Mouse (Mus musculus) MEL (cell line): ENCODE results near the gene Kifc5b. TPM values are rescaled to one million over a fixed set of nuclear protein-coding genes. Genes with fewer than 3 reads are reported as not detected.
"Not testable (repeated sequence)": the region's sequence is repeated elsewhere in the genome, so short reads cannot be mapped to it uniquely, and the experiment has no call there.

ENCODE experiments used
- DNase-seq: peaks from one replicate; pipeline ENCODE4 v3.0.0; 2011; ENCODE audit warnings: low read depth, low spot score
- H3K27ac ChIP-seq: 2 replicates; pipeline ENCODE4 v1.5.1; 2012; ENCODE audit warnings: low read depth, mild to moderate bottlenecking, control low read depth, low read length, moderate library complexity; ENCODE audit not compliant: control insufficient read depth
- H3K27me3 ChIP-seq, 2 experiments: fragments of 150-350 bp in 1 of 2; sonication (generic) in 1 of 2; 2 replicates each; pipeline ENCODE4 v1.6.1; 2012; ENCODE audit warnings: low read length in 2 of 2, mild to moderate bottlenecking in 2 of 2, improper control_type of control experiment in 1 of 2, moderate library complexity in 1 of 2; ENCODE audit not compliant: insufficient read depth in 2 of 2, control insufficient read depth in 1 of 2
- H3K36me3 ChIP-seq, 2 experiments: 2 replicates each; pipeline ENCODE4 v1.6.1; 2012 to 2014; ENCODE audit warnings: low read length in 2 of 2, improper control_type of control experiment in 1 of 2, inconsistent platforms in 1 of 2, mild to moderate bottlenecking in 1 of 2; ENCODE audit not compliant: insufficient read depth in 2 of 2, control insufficient read depth in 1 of 2
- H3K4me1 ChIP-seq, 2 experiments: fragments of 150-350 bp in 1 of 2; sonication (generic) in 1 of 2; 2 replicates each; pipeline ENCODE4 v1.6.1; 2012; ENCODE audit warnings: low read length in 2 of 2, improper control_type of control experiment in 1 of 2, mild to moderate bottlenecking in 1 of 2; ENCODE audit not compliant: insufficient read depth in 2 of 2, control insufficient read depth in 1 of 2
- H3K4me3 ChIP-seq, 2 experiments: fragments of 150-350 bp in 1 of 2; sonication (generic) in 1 of 2; 2 replicates each; pipeline ENCODE4 v1.5.1; 2012; ENCODE audit warnings: low read depth in 2 of 2, low read length in 2 of 2, mild to moderate bottlenecking in 2 of 2, moderate library complexity in 2 of 2, control low read depth in 1 of 2, improper control_type of control experiment in 1 of 2; ENCODE audit not compliant: control insufficient read depth in 1 of 2, insufficient read depth in 1 of 2
- H3K79me2 ChIP-seq: 2 replicates; pipeline ENCODE4 v1.6.1; 2012; ENCODE audit warnings: mild to moderate bottlenecking, low read length, moderate library complexity; ENCODE audit not compliant: control insufficient read depth, poor library complexity, insufficient read depth
- H3K9ac ChIP-seq: 2 replicates; pipeline ENCODE4 v1.6.1; 2012; ENCODE audit warnings: low read depth, mild to moderate bottlenecking, control low read depth, low read length, moderate library complexity; ENCODE audit not compliant: control insufficient read depth, poor library complexity, severe bottlenecking
- H3K9me3 ChIP-seq: fragments of 150-350 bp; sonication (generic); replicated peaks from 2 replicates; pipeline ENCODE4 v1.6.1; 2012; ENCODE audit warnings: mild to moderate bottlenecking, low read length, improper control_type of control experiment, moderate library complexity; ENCODE audit not compliant: insufficient read depth
- CHD1 ChIP-seq: IDR thresholded peaks from 2 replicates; pipeline ENCODE4 v1.6.1; 2012; ENCODE audit warnings: low read depth, mild to moderate bottlenecking, inconsistent platforms, low read length, improper control_type of control experiment
- CHD2 ChIP-seq: IDR thresholded peaks from 2 replicates; pipeline ENCODE4 v1.6.1; 2011; ENCODE audit warnings: low read length, improper control_type of control experiment
- CTCF ChIP-seq, 3 experiments: IDR thresholded peaks in 2 of 3; conservative IDR thresholded peaks in 1 of 3; 2 replicates each; pipeline ENCODE4 v1.5.1; 2011 to 2012; ENCODE audit warnings: low read length in 3 of 3, low read depth in 2 of 3, mild to moderate bottlenecking in 2 of 3, improper control_type of control experiment in 1 of 3, inconsistent platforms in 1 of 3, mixed read lengths in 1 of 3, moderate library complexity in 1 of 3; ENCODE audit not compliant: control insufficient read depth in 1 of 3, insufficient read depth in 1 of 3, poor library complexity in 1 of 3, severe bottlenecking in 1 of 3
- GABPA ChIP-seq: IDR thresholded peaks from 2 replicates; pipeline ENCODE4 v1.6.1; 2012; ENCODE audit warnings: low read depth, mild to moderate bottlenecking, inconsistent platforms, low read length, improper control_type of control experiment, moderate library complexity
- HCFC1 ChIP-seq: IDR thresholded peaks from 2 replicates; pipeline ENCODE4 v1.6.1; 2012; ENCODE audit warnings: low read depth, mild to moderate bottlenecking, inconsistent platforms, low read length, improper control_type of control experiment, moderate library complexity
- KAT2A ChIP-seq: conservative IDR thresholded peaks from 2 replicates; pipeline ENCODE4 v1.6.1; 2012; ENCODE audit warnings: low read depth, low read length, improper control_type of control experiment, inconsistent platforms
- MEF2A ChIP-seq: IDR thresholded peaks from 2 replicates; pipeline ENCODE4 v1.6.1; 2014; ENCODE audit warnings: low read depth, mild to moderate bottlenecking, inconsistent platforms, low read length, improper control_type of control experiment; ENCODE audit not compliant: poor library complexity, insufficient replicate concordance, severe bottlenecking; ENCODE audit errors: extremely low read depth
- MXI1 ChIP-seq: IDR thresholded peaks from 2 replicates; pipeline ENCODE4 v1.6.1; 2011; ENCODE audit warnings: mild to moderate bottlenecking, low read depth, low read length, improper control_type of control experiment
- MYB ChIP-seq: IDR thresholded peaks from 2 replicates; pipeline ENCODE4 v1.6.1; 2011; ENCODE audit warnings: mild to moderate bottlenecking, low read depth, low read length, improper control_type of control experiment
- NRF1 ChIP-seq: IDR thresholded peaks from 2 replicates; pipeline ENCODE4 v1.6.1; 2014; ENCODE audit warnings: low read depth, mild to moderate bottlenecking, inconsistent platforms, low read length, improper control_type of control experiment, moderate library complexity; ENCODE audit not compliant: poor library complexity, insufficient read depth, severe bottlenecking
- POLR2AphosphoS5 ChIP-seq: IDR thresholded peaks from 2 replicates; pipeline ENCODE4 v1.6.1; 2012; ENCODE audit warnings: low read depth, borderline replicate concordance, mild to moderate bottlenecking, inconsistent platforms, low read length, moderate library complexity, mixed read lengths
- RAD21 ChIP-seq: IDR thresholded peaks from 2 replicates; pipeline ENCODE4 v1.6.1; 2011; ENCODE audit warnings: mild to moderate bottlenecking, low read depth, low read length, improper control_type of control experiment
- SMC3 ChIP-seq: IDR thresholded peaks from 2 replicates; pipeline ENCODE4 v1.6.1; 2011; ENCODE audit warnings: low read depth, low read length, improper control_type of control experiment
- TBP ChIP-seq: IDR thresholded peaks from 2 replicates; pipeline ENCODE4 v1.8.0; 2011; ENCODE audit warnings: low read depth, low read length, improper control_type of control experiment
- ZKSCAN1 ChIP-seq: IDR thresholded peaks from 2 replicates; pipeline ENCODE4 v1.6.1; 2012; ENCODE audit warnings: low read depth, mild to moderate bottlenecking, inconsistent platforms, low read length, improper control_type of control experiment, moderate library complexity
- ZMIZ1 ChIP-seq: IDR thresholded peaks from 2 replicates; pipeline ENCODE4 v1.6.1; 2012; ENCODE audit warnings: low read depth, mild to moderate bottlenecking, inconsistent platforms, low read length, improper control_type of control experiment, moderate library complexity
- ZNF384 ChIP-seq: IDR thresholded peaks from 2 replicates; pipeline ENCODE4 v1.6.1; 2012; ENCODE audit warnings: low read depth, mild to moderate bottlenecking, inconsistent platforms, low read length, improper control_type of control experiment
- polyA plus RNA-seq, 2 experiments: library from polyadenylated mRNA; stranded (reverse) in 1 of 2; unstranded in 1 of 2; fragments of >175 nt in 1 of 2; fragments of >200 nt in 1 of 2; gene quantifications; 2 replicates each; pipeline versions ENCODE4 v1.2.1 to v1.2.4; 2012; ENCODE audit warnings: low replicate concordance in 2 of 2, low read depth in 1 of 2; ENCODE audit not compliant: insufficient read length in 2 of 2, insufficient read depth in 1 of 2, missing spikeins in 1 of 2
- total RNA-seq: library from RNA; depleted of rRNA; stranded (reverse); fragments of 300-350 nt; gene quantifications from 2 replicates; pipeline ENCODE4 v1.2.3, GENCODE M21; 2012

Kifc5b gene
- total and polyA plus RNA-seq, 3 experiments, result 10.6 to 111 (median 45.4) TPM

- Histone ChIP-seq H3K27ac (no peak overlapping the region), H3K27me3 (peaks cover 5 to 6% of the 10 kb centered on the region in 2 experiments; a peak in 3 of 4 replicates), H3K4me3 (no peak overlapping the region), H3K9ac (no peak overlapping the region), H3K9me3 (no peaks in the 10 kb centered on the region), H3K4me1 (no peaks in the 10 kb centered on the region), H3K79me2 (no peaks in the 10 kb centered on the region), H3K36me3 (no peaks in the 10 kb centered on the region)
- TF ChIP-seq CHD1, result no peak
- DNase-seq, result no peak
Observed at GRCm38 (mm10) chr17:26900916-26901315, 16.0 kb upstream of the Kifc5b start.

DNA sequence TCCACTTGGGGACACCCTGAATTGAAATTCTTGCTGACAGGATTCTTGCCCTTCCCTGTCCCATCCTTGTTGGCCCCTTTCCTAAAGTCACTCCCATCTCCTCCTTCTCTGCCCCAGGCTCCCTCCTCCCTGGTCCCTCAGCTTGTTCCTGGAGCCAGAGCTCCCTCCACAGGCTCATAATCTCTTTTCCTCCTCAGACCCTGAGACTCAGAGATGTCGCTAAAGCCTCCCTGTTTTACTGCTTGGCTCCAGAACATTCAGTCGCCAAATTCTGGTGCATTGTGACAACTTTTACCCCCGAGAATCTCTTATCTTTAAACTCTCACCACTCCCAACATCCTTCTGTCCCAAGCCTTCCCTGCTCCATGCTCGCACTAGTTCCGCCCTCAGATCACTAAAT, 12.6 kb upstream of the Kifc5b start:
- no peak overlapping the region for H3K4me3 ChIP-seq

DNA sequence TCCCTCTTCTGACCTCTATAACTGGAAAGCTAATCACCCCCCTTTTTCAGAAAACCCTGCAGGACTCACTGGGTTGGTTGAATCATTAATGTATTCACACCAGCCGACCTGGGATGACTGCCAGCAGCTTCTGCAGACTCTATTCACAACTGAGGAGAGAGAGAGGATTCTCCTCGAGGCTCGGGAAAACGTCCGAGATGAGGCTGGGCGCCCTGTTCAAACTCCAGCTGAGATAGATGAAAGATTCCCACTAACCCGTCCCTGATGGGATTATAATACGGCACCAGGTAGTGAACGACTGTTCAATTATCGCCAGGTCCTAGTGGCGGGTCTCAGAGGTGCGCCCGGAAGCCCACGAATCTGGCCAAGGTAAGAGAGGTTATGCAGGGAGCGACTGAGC, 9.4 kb upstream of the Kifc5b start:
- not testable (repeated sequence) for H3K4me1 ChIP-seq, H3K4me3 ChIP-seq, H3K27me3 ChIP-seq, H3K9me3 ChIP-seq, H3K36me3 ChIP-seq, H3K79me2 ChIP-seq, DNase-seq, H3K27ac ChIP-seq, H3K9ac ChIP-seq

More for the DNA sequence above, 12.6 kb upstream of the Kifc5b start:
- H3K9ac ChIP-seq, result no peak overlapping the region
- H3K27ac ChIP-seq, result no peak overlapping the region
- H3K27me3 ChIP-seq, result peaks cover 0 to 1% of the 10 kb centered on the region in 2 experiments; a peak in 2 of 4 replicates
- H3K9me3 ChIP-seq, result no peaks in the 10 kb centered on the region
- H3K36me3 ChIP-seq, result no peaks in the 10 kb centered on the region
- no peaks in the 10 kb centered on the region for H3K4me1 ChIP-seq
- TF ChIP-seq NRF1 (no peak), HCFC1 (no peak), RAD21 (no peak), ZMIZ1 (no peak), GABPA (no peak), POLR2AphosphoS5 (no peak), MYB (no peak), ZKSCAN1 (no peak), CHD2 (no peak), SMC3 (no peak), CTCF (IDR thresholded peaks at IDR 0.05 in 2 of 3, conservative IDR thresholded peaks at IDR 0.05 in 1 of 3; ENCODE audit: control insufficient read depth in 1 of 3, insufficient read depth in 1 of 3, low read depth in 2 of 3, low read length in 3 of 3, poor library complexity in 1 of 3, severe bottlenecking in 1 of 3) (no peak), KAT2A (no peak), MEF2A (no peak), ZNF384 (no peak), MXI1 (no peak), TBP (no peak)
- H3K79me2 ChIP-seq, result no peaks in the 10 kb centered on the region
- DNase-seq, result no peak
